Mouse (Mus musculus): ENCODE data around the gene Tmem14a. TPM values are rescaled to one million over a fixed set of nuclear protein-coding genes. Genes with fewer than 3 reads are reported as not detected.
"Not testable (repeated sequence)": the region's sequence is repeated elsewhere in the genome, so short reads cannot be mapped to it uniquely, and the experiment has no call there.

The Tmem14a gene
- polyA plus RNA-seq (2012; rRNA removed) = 7.5 and 10.3 TPM in 2 replicates

- no peak for DNase-seq (ENCODE audit: low read depth)
Observed at GRCm38 (mm10) chr1:21218489-21218919, at the start of gene Tmem14a. Gene Tmem14a (plus strand): TSS chr1:21218575.

GRCm38 (mm10) chr1:21185196-21185595 lies 33.2 kb upstream of the Tmem14a start:
- no peak for DNase-seq (ENCODE audit: low read depth)

GRCm38 (mm10) chr1:21206241-21206640 lies 12.1 kb upstream of the Tmem14a start:
- DNase-seq (ENCODE audit: low read depth) = no peak

GRCm38 (mm10) chr1:21213537-21213936 lies 4.8 kb upstream of the Tmem14a start:
- not testable (repeated sequence) for DNase-seq (ENCODE audit: low read depth)

- DNase-seq (ENCODE audit: low read depth) = not testable (repeated sequence)
Observed at GRCm38 (mm10) chr1:21213991-21214692, 4.2 kb upstream of the Tmem14a start.

- DNase-seq (ENCODE audit: low read depth) = no peak
Observed at GRCm38 (mm10) chr1:21227756-21228395, 9.5 kb downstream of the Tmem14a start.

GRCm38 (mm10) chr1:21228740-21229722 lies 10.7 kb downstream of the Tmem14a start:
- DNase-seq (ENCODE audit: low read depth) = not testable (repeated sequence)

- DNase-seq (ENCODE audit: low read depth) = no peak
Observed at GRCm38 (mm10) chr1:21230376-21230775, 12.0 kb downstream of the Tmem14a start.

- DNase-seq (ENCODE audit: low read depth) = no peak
Observed at GRCm38 (mm10) chr1:21231744-21232464, 13.5 kb downstream of the Tmem14a start.

- DNase-seq (ENCODE audit: low read depth) = no peak
Observed at GRCm38 (mm10) chr1:21232516-21232915, 14.1 kb downstream of the Tmem14a start.

GRCm38 (mm10) chr1:21235359-21235758 lies 17.0 kb downstream of the Tmem14a start:
- no peak for DNase-seq (ENCODE audit: low read depth)

GRCm38 (mm10) chr1:21239911-21240898 lies 21.8 kb downstream of the Tmem14a start, which contains the start of gene Gsta3:
Gene Gsta3 (plus strand): TSS chr1:21240589.
- peak; percentile 93 for DNase-seq (ENCODE audit: low read depth)

GRCm38 (mm10) chr1:21241096-21241495 lies 22.7 kb downstream of the Tmem14a start:
- no peak for DNase-seq (ENCODE audit: low read depth)

- DNase-seq (ENCODE audit: low read depth) = no peak
Observed at GRCm38 (mm10) chr1:21244290-21244960, 26.1 kb downstream of the Tmem14a start.

GRCm38 (mm10) chr1:21246136-21246535 lies 27.8 kb downstream of the Tmem14a start:
- DNase-seq (ENCODE audit: low read depth) = no peak

GRCm38 (mm10) chr1:21247896-21248295 lies 29.5 kb downstream of the Tmem14a start:
- DNase-seq (ENCODE audit: low read depth) = no peak

- no peak for DNase-seq (ENCODE audit: low read depth)
Observed at GRCm38 (mm10) chr1:21248560-21249390, 30.4 kb downstream of the Tmem14a start.

- no peak for DNase-seq (ENCODE audit: low read depth)
Observed at GRCm38 (mm10) chr1:21251661-21252060, 33.3 kb downstream of the Tmem14a start.
